Mouse (Mus musculus) spleen, postnatal 36 days (tissue): Measurements from ENCODE around the gene Ppfia1.

Experiments
- DNase-seq, 2 experiments: peaks; one replicate each; pipeline ENCODE4 v3.0.0; 2022; ENCODE audit warnings: low spot score in 2 of 2, mixed read lengths in 1 of 2

The Ppfia1 gene

DNA sequence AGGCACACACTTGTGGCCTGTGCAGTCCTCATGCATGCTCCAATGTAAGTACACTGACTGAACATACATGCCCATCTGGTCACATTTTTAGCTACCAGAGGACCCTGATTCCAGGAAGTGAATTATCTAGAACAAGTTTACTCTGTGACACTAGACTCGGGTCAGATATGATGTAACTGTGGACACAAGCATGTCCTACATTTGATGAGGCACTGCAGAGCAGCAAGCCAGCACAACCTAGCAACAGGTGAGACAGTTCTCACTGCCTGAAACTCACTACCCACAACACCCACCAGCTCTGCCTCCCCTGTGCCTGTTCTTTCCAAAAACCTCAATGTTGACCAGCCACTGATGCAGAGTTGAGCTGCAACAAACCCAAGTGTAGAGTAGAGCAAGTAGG lies 2.7 kb downstream of the Ppfia1 start:
- DNase-seq, result no peak

DNA sequence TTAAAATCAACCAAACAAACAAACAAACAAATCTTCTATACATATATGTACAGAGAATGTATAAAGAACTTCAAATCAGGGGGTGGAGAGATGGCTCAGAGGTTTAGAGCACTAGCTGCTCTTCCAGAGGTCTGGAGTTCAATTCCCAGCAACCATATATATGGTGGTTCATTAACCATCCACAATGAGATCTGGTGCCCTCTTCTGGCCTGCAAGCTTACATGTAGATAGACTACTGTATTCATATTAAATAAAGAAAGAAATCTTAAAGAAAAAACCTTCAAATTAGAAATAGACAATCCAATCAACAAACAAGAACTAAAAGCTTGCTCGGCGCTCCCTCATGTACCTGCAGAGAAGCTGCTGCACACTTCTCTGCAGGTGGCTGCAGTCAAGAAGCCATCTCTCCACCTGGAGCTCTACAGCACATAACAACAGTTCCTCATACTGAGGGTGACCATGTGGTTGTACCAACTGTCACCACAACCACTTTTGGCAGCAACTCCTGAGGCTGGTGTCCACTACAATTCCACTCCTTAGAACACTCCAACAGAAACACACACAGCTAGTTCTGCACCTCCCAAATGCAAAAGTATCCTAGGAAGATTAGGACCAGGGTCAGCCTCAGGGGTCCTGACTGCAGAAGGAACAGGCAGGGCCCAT lies 3.5 kb downstream of the Ppfia1 start:
- no peak for DNase-seq

- no peak for DNase-seq
Observed at GRCm38 (mm10) chr7:144545231-144545630, 8.3 kb downstream of the Ppfia1 start.

DNA sequence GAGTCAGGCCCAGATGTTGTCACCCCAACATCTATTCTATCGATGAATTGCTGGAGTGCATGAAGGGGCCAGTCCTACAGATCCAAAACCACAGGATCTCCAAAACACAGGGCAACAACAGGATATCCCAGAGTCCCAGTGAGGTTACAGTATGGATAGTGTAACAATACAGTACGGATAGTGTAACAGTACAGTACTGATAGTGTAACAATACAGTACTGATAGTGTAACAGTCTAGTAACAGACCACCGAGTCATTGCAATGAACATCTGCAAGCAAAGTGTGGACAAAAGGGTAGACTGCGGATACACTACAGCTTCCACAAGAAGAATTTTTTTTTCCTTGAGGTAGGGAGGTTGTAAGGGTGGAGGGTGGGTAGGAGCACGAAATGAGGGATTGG lies 12.2 kb downstream of the Ppfia1 start:
- no peak for DNase-seq

GRCm38 (mm10) chr7:144539146-144539545 lies 14.4 kb downstream of the Ppfia1 start:
- no peak for DNase-seq

GRCm38 (mm10) chr7:144538030-144538644 lies 15.4 kb downstream of the Ppfia1 start:
- no peak for DNase-seq

- DNase-seq, result no peak
Observed at GRCm38 (mm10) chr7:144536367-144536766, 17.2 kb downstream of the Ppfia1 start.

DNA sequence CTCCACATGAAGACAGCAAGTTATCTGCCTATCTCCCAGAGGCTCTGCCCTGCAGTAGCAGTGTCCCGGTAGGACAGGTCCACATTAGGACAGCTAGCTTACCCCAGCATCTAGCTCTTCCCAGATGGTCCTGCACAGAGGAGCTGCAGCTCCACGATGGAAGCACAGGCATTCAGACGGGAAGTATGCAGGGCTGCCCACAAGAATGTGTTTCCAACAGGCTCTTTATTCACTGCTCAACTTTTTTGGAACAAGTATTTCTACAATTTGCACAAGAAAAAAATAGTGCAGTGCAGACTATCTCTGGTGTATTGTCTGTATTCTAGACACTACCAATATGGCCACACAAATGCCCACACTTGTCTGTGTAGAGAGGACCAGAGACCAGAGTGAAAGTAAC lies 18.8 kb downstream of the Ppfia1 start:
- no peak for DNase-seq

DNA sequence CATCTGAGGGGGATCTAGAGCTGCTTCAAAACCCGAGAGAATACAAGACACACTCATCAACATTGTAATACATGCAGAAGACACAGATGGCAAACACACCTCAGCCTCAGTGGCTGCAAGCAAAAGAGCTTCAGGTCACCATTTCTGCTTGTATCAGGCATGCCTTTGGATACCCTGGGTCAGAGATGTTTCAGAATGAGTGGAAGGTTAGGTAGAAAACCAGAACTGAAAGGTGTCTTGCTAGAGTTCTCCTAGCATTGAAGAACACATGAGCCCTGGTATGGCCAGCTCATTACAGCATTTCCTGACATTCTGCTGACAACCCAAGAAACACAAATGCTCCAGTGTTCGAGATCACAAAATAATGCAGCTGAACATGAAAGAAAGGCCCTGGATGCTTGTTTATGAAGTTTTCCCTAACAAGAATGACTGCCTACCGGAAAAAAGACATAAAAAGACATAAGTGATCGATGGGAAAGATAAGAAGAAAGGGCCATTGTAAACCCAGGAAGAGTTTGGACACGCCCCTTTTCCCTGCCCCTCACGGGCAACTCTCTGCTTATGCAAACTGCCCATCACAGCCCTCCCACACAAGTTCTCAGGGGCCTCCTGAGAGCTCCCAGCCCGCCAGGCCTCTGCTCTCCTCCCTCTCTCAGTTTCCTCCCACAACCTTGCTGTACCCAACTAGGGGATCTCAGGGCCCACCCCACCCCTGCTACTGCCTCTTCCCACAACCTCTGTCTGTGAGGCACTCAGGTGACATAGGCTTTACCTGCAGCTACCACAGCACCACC lies 21.7 kb downstream of the Ppfia1 start:
- DNase-seq, result no peak

DNA sequence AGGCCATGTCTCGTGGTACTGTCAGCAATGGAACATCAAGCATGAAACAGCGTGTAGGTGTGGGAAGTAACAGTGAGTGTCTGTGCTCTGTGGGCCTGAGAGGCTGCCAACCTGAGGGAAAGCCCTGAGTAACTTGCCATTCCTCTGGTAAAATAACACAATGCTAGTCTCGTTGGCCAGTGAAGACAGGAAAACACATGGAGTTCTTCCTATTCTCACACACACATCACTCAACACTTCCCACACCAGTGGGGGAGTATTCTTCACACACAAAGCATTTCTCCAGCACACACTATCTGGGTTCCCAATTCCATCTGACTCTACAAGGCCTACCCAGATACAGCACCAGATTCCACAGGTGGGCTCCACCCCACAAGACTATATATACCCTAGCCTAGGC lies 23.7 kb downstream of the Ppfia1 start:
- no peak for DNase-seq

- DNase-seq, result no peak
Observed at GRCm38 (mm10) chr7:144527723-144528221, 25.8 kb downstream of the Ppfia1 start.

GRCm38 (mm10) chr7:144526649-144527048 lies 26.9 kb downstream of the Ppfia1 start:
- no peak for DNase-seq

DNA sequence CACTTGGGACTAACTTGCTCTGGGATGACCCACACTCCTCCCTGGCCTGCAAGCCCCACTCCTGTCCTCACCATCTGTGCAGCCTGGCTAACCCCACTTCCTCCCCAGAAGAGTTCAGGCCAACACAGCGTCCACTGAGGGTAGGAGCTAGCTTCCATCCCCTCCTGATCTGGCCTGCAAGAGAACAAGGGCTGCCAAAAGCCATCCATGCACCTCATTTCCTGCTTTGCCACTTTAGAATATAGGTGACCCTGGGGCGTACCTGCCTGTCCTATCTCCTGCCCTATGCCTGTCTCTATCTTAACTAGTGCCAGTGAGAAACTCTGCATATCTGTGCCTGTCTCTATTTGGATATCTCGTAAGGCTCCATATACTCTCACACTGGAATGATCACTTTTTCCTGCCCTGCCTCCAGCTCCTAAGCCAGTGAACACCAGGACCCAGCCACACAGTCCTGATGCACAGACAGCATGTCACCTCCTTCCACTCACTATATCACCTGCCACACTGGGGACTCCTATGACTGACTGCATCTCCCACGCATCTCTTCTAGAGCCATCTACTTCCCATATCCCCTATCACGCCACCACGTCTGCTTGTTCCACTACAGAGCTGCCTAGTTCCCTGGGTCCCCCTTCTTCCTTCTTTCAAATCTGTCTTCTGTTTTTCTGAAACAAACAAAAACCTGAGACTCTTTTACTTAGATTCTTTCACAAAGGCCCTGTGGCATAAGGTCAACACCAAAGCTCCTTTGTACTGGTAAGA lies 28.9 kb downstream of the Ppfia1 start:
- no peak for DNase-seq

GRCm38 (mm10) chr7:144523415-144523814 lies 30.1 kb downstream of the Ppfia1 start:
- DNase-seq, result peak; percentile 4 to 33

DNA sequence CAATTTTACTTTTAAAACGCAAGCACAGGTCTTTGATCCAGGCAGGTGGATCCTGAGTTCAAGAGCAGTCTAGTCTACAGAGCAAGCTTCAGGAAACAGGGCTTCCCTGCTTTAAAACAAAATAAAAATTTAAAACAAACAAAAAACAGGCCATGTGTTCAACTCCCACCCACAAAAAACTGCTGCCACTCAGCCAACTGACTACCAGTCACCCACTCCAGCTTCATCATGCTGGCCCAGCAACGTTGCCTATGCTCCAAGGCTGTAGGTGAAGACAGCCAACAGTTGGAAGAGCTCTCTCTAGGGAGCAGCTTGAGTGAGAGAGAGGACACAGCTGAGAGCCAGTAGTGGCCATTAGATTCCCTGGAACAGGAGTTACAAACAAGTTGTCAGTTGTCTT lies 31.6 kb downstream of the Ppfia1 start:
- DNase-seq, result no peak

DNA sequence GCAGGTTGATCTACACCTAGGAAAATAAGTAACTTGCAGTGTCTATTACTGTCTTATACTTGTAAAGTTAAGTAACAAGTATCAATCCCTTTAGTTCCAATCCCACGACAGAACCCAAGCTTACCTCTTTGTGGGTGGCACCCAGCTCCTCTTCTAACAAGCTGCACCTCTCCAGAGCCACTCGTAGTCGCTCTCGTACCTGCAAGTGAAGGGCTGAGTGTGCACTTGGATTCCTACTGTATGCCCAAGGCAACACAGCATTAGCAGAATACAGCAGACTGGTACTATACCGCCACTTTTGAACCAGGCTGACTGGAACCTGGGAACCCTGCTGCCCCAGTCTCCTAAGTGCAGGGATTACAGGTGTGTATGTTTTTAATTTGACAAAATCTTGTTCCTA lies 33.7 kb downstream of the Ppfia1 start:
- no peak for DNase-seq

- DNase-seq, result no peak
Observed at GRCm38 (mm10) chr7:144516711-144517110, 36.8 kb downstream of the Ppfia1 start.

DNA sequence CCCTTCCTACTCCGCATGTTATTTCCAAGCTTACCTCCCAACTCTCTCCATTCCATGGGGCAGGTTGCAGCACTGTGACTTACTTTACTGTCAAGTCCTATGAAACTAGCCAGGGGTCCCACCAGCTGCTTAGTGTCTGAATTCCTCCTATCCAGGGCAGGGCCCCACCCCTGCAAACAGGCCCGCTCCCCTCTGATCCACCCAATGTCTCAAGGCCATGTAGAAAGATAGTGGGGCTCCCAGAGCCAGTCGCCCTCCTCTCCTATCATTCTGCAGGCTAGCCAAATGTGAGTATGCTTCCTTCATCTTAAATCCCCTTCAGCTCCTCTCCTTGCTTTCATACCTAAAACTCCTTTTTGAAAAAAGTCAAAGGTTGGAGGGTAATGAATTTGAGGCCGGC lies 44.4 kb downstream of the Ppfia1 start:
- DNase-seq, result no peak

DNA sequence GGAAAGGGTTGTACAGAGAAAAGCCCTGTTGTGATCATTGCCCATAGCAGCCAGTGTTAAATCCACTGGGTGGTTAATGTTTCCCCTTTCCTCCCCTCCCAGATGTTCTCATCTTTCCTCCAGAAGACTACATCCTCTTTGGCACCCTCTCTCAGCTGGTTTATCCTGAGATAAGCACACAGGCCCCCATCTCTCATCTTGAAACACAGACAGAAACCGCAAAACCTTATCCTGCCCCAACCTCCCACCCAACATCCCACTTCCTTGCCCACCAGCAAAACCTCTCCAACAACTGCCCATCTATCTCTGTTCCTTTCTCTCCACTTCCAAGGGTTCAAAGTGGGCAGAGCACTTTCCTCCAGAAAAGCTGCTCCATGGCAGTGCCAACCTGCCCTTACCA lies 46.7 kb downstream of the Ppfia1 start:
- DNase-seq, result no peak

DNA sequence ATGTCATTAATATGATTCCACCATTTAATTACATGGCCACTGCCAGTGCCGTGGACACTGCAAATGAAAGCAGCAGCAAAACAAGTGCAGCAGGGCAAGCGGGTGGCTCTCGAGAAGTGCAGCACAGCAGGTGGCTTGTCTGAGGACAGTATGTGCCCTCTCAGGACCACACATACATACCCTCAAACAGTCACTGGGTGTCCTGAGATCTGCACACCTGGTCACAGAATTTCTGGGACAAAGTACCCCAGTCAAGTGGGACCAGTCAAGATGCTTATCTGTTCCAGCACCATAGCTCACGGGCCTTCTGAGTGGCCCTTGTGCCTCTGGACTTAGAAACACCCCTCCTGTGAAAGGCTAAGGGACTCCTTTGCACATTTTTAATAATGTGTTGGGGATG lies 49.6 kb downstream of the Ppfia1 start:
- DNase-seq, result no peak

GRCm38 (mm10) chr7:144492931-144493330 lies 60.6 kb downstream of the Ppfia1 start:
- no peak for DNase-seq
